Mouse (Mus musculus) testis, adult 2 months (tissue): Measurements from ENCODE around the gene Fzr1.

Source experiments
- CTCF ChIP-seq: fragments of 200-500 bp; IDR thresholded peaks from 2 replicates; pipeline ENCODE4 v1.5.1; 2012; ENCODE audit warnings: low read depth, mild to moderate bottlenecking, inconsistent platforms, low read length, moderate library complexity; ENCODE audit not compliant: control insufficient read depth, insufficient read depth, insufficient replicate concordance
- POLR2A ChIP-seq: fragments of 200-500 bp; IDR thresholded peaks from 2 replicates; pipeline ENCODE4 v1.6.1; 2012; ENCODE audit warnings: low read depth, mild to moderate bottlenecking, inconsistent platforms, low read length, moderate library complexity; ENCODE audit not compliant: control insufficient read depth

DNA sequence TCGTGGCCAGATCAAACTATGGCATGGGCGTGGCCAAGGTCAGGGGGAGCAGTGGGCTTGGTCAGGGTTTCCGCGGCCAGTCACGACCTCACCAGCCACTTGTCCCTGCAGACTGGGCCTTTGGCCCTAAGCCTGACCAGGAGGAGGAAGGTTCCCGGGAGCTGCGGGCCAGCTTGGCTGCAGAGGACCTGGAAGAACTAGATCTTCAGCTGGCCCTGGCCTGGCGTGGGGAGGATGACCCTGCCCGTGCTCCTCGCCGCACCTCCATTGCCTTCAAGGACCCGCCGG is 12.3 kb upstream of the Fzr1 start:
- TF ChIP-seq CTCF, result no peak
- no peak; the same call in 1 of the 2 replicates for TF ChIP-seq POLR2A
